Mouse (Mus musculus) gastrocnemius, adult 8-10 months (tissue): ENCODE results near the gene Slf1. TPM values are rescaled to one million over a fixed set of nuclear protein-coding genes. Genes with fewer than 3 reads are reported as not detected.

Source experiments
- total RNA-seq, 4 experiments: library from RNA; stranded (reverse); gene quantifications; 2 replicates each; pipeline ENCODE4 v1.2.4; 2022

Slf1 gene
- total RNA-seq, 4 experiments from 2014 or later: 8.3 to 14.8 (median 9.4) TPM

Other genes starting within 250 kb of the Slf1 start
- 1 to 10 TPM; 5.1 to 7.0 (median 6.3) TPM for gene 2210408I21Rik, start 67 bp upstream of the Slf1 start, total RNA-seq